ENCODE assay signal across 9 mouse cellular contexts in the genomic region with DNA sequence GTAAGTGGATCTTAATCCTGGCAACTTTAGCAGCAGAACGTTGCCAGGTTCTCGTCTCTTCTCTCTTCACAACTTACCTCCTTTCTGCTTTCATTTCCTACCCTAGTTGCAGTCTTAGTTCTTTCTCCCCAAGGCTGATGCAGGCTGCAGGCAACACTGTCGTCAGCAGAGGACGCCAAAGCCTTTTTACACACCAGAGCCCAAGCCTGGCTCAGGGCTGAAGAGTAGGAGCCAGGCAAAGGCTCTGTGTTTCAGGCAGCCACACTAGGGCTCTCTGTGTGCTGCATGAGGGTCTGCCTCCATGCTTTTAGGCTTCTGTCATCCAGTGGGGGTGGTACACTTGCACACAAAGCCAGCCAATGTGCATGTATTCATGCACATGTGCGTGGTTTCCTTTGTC. TPM values are rescaled to one million over a fixed set of nuclear protein-coding genes. Genes with fewer than 3 reads are reported as not detected.
DNase-seq lines count a peak whose midpoint lies in the region; ATAC-seq and TF ChIP-seq lines count a peak whose summit lies in the region.
"Had no signal": no experiment of that assay in that cellular context is flagged by ENCODE, and none has a peak within 500 bp of the region (broad histone marks: within the 10 kb centered on the region; RNA-seq: fewer than 3 reads in every experiment).

No protein-coding gene starts in this region.

- H3K9ac ChIP-seq in forebrain, embryonic 16.5 days (replicated peaks; ENCODE audit: low read depth, low read length): no peak overlapping the region
- H3K9ac ChIP-seq in neural tube, embryonic 13.5 days: no peak overlapping the region

- no peak overlapping the region for H3K27ac ChIP-seq in forebrain, embryonic 16.5 days (ENCODE audit: low read length)
- H3K27ac ChIP-seq in neural tube, embryonic 13.5 days (replicated peaks): no peak overlapping the region
- H3K27ac ChIP-seq in thymus, adult 2 months (ENCODE audit: control insufficient read depth, insufficient read depth, low read length): no peak overlapping the region

- peak; percentile 37 for DNase-seq in ovary, postnatal 36 days (ENCODE audit: low spot score)
- no peak for DNase-seq in ovary, postnatal 10 days (ENCODE audit: low spot score)
- DNase-seq in brain, adult 2 months (ENCODE audit: low read depth, low spot score): peak; percentile 90
- DNase-seq in left cerebral cortex, postnatal 10 days (ENCODE audit: extremely low spot score in 1 of 2, low spot score in 2 of 2): peak; percentile 64 to 68
- DNase-seq in thymus, adult 2 months: no peak

- intact Hi-C loops in left cerebral cortex, postnatal 10 days (cut with DNase I): loop anchor here (5.0 kb wide), 2 partner anchors 157 to 202 kb away; a partner anchor contains a TSS

- no peak for TF ChIP-seq CTCF in thymus, adult 2 months (IDR thresholded peaks at IDR 0.05; ENCODE audit: borderline replicate concordance, control insufficient read depth, extremely low read depth, insufficient read depth, low read length, poor library complexity)

- TF ChIP-seq POLR2A in thymus, adult 2 months (IDR thresholded peaks at IDR 0.05; ENCODE audit: control insufficient read depth, extremely low read depth, insufficient read depth, low read length, poor library complexity): no peak

- WGBS in forebrain, embryonic 16.5 days: 22% methylated on average over 5 of the region's 5 CpGs
- WGBS in neural tube, embryonic 13.5 days: 23% methylated on average over 5 of the region's 5 CpGs
- 23% methylated on average over 5 of the region's 5 CpGs for WGBS in thymus, adult 2 months

- peak; percentile 96 for ATAC-seq in forebrain, embryonic 16.5 days
- peak; percentile 89 for ATAC-seq in neural tube, embryonic 13.5 days (ENCODE audit: low read depth)

- H3K27me3 ChIP-seq in forebrain, embryonic 16.5 days (replicated peaks; ENCODE audit: control insufficient read depth, insufficient read depth, low read length): no peaks in the 10 kb centered on the region
- no peaks in the 10 kb centered on the region for H3K27me3 ChIP-seq in neural tube, embryonic 13.5 days
- no peaks in the 10 kb centered on the region for H3K27me3 ChIP-seq in thymus, adult 2 months (ENCODE audit: control insufficient read depth, insufficient read depth, low read length)

- H3K4me1 ChIP-seq in forebrain, embryonic 16.5 days (replicated peaks; ENCODE audit: control insufficient read depth, insufficient read depth, low read length): peaks cover 9% of the 10 kb centered on the region
- peaks cover 8% of the 10 kb centered on the region for H3K4me1 ChIP-seq in neural tube, embryonic 13.5 days (replicated peaks)
- H3K4me1 ChIP-seq in thymus, adult 2 months (replicated peaks; ENCODE audit: control insufficient read depth, insufficient read depth, low read length): no peaks in the 10 kb centered on the region

- no peak overlapping the region for H3K4me3 ChIP-seq in forebrain, embryonic 16.5 days (replicated peaks; ENCODE audit: low read length)
- no peak overlapping the region for H3K4me3 ChIP-seq in neural tube, embryonic 13.5 days
- no peak overlapping the region for H3K4me3 ChIP-seq in thymus, adult 2 months (ENCODE audit: control insufficient read depth, insufficient read depth, low read length)
- H3K4me3 ChIP-seq: erythroblast, embryonic 14.5 days had no signal

- no peaks in the 10 kb centered on the region for H3K36me3 ChIP-seq in forebrain, embryonic 16.5 days (ENCODE audit: control insufficient read depth, insufficient read depth)
- H3K36me3 ChIP-seq in neural tube, embryonic 13.5 days: no peaks in the 10 kb centered on the region
- H3K36me3 ChIP-seq in thymus, adult 2 months (ENCODE audit: control insufficient read depth, insufficient read depth, low read length): no peaks in the 10 kb centered on the region

- H3K9me3 ChIP-seq in forebrain, embryonic 16.5 days (ENCODE audit: control insufficient read depth, low read length): no peaks in the 10 kb centered on the region
- H3K9me3 ChIP-seq in neural tube, embryonic 13.5 days: peaks cover 9% of the 10 kb centered on the region; the same call in 1 of the 2 replicates

- no peak overlapping the region for H3K4me2 ChIP-seq in forebrain, embryonic 16.5 days (ENCODE audit: low read length)
- H3K4me2 ChIP-seq in neural tube, embryonic 13.5 days: no peak overlapping the region

RNA-seq across cellular contexts. Expression of a gene that starts 17.3 kb away (rescaled TPM):
- 11.5 and 14.7 TPM in 2 replicates for polyA plus RNA-seq in forebrain, embryonic 16.5 days (2015; fragmentation: Nextera tagmentation; extraction: Ambion mirVana)
- total RNA-seq in left cerebral cortex, postnatal 10 days (2021): 1 to 10 TPM; 3.5 to 3.9 TPM
- 9.1 and 10.9 TPM in 2 replicates for polyA plus RNA-seq in neural tube, embryonic 13.5 days (2015; fragmentation: Nextera tagmentation; extraction: Ambion mirVana)
- 12.5 and 19.0 TPM in 2 replicates for polyA plus RNA-seq in thymus, adult 2 months (2012; rRNA removed)

RNA-seq across cellular contexts. Expression of a gene that starts 40.0 kb away (rescaled TPM):
- not detected in 2 replicates for polyA plus RNA-seq in forebrain, embryonic 16.5 days (2015; fragmentation: Nextera tagmentation; extraction: Ambion mirVana)
- not detected for total RNA-seq in left cerebral cortex, postnatal 10 days (2021)
- not detected in 2 replicates for polyA plus RNA-seq in neural tube, embryonic 13.5 days (2015; fragmentation: Nextera tagmentation; extraction: Ambion mirVana)
- not detected in 2 replicates for polyA plus RNA-seq in thymus, adult 2 months (2012; rRNA removed)
- polyA plus RNA-seq: erythroblast, embryonic 14.5 days; liver, embryonic 16.5 days had no signal

Comparison
In these comparisons a context has a peak if more than half of its experiments do, and no peak if none do; other contexts are left out.
1. DNase-seq: peak in ovary, postnatal 36 days (single experiment), brain, adult 2 months (single experiment) and left cerebral cortex, postnatal 10 days (2 of 2); none in ovary, postnatal 10 days (single experiment) and thymus, adult 2 months (single experiment).